Mouse (Mus musculus): Measurements from ENCODE around the gene Ifi205.
"Not testable (repeated sequence)": the region's sequence is repeated elsewhere in the genome, so short reads cannot be mapped to it uniquely, and the experiment has no call there.

Ifi205 gene

GRCm38 (mm10) chr1:174031698-174032097, at the start of gene Ifi205:
Ifi205 (minus strand) TSS chr1:174031810.
- DNase-seq (ENCODE audit: low spot score): no peak

- DNase-seq (ENCODE audit: low spot score): no peak
Observed at GRCm38 (mm10) chr1:174066305-174066704, 34.7 kb upstream of the Ifi205 start, which contains the start of gene Olfr430. Olfr430 (plus strand) TSS chr1:174066605.

GRCm38 (mm10) chr1:174055248-174055647, 23.6 kb upstream of the Ifi205 start:
- no peak for DNase-seq (ENCODE audit: low spot score)

- DNase-seq (ENCODE audit: low spot score): no peak
Observed at GRCm38 (mm10) chr1:174052981-174053380, 21.4 kb upstream of the Ifi205 start.

GRCm38 (mm10) chr1:174051931-174052536, 20.4 kb upstream of the Ifi205 start:
- no peak for DNase-seq (ENCODE audit: low spot score)

- no peak for DNase-seq (ENCODE audit: low spot score)
Observed at GRCm38 (mm10) chr1:174051515-174051914, 19.9 kb upstream of the Ifi205 start.

GRCm38 (mm10) chr1:174050532-174050931, 18.9 kb upstream of the Ifi205 start:
- DNase-seq (ENCODE audit: low spot score): no peak

GRCm38 (mm10) chr1:174049357-174049756, 17.7 kb upstream of the Ifi205 start:
- not testable (repeated sequence) for DNase-seq (ENCODE audit: low spot score)

- no peak for DNase-seq (ENCODE audit: low spot score)
Observed at GRCm38 (mm10) chr1:174048893-174049292, 17.3 kb upstream of the Ifi205 start, which contains the start of gene Olfr432. Olfr432 (plus strand) TSS chr1:174049205.

GRCm38 (mm10) chr1:174048227-174048626, 16.6 kb upstream of the Ifi205 start:
- DNase-seq (ENCODE audit: low spot score): not testable (repeated sequence)

- DNase-seq (ENCODE audit: low spot score): no peak
Observed at GRCm38 (mm10) chr1:174044431-174044830, 12.8 kb upstream of the Ifi205 start.

GRCm38 (mm10) chr1:174042091-174042884, 10.7 kb upstream of the Ifi205 start:
- DNase-seq (ENCODE audit: low spot score): not testable (repeated sequence)

GRCm38 (mm10) chr1:174040523-174041177, 9.0 kb upstream of the Ifi205 start, which contains the start of gene Olfr433:
Olfr433 (plus strand) TSS chr1:174040705.
- DNase-seq (ENCODE audit: low spot score): no peak

- DNase-seq (ENCODE audit: low spot score): no peak
Observed at GRCm38 (mm10) chr1:174038480-174038879, 6.9 kb upstream of the Ifi205 start.

GRCm38 (mm10) chr1:174035841-174036240, 4.2 kb upstream of the Ifi205 start:
- DNase-seq (ENCODE audit: low spot score): no peak

GRCm38 (mm10) chr1:174007050-174007449, 24.6 kb downstream of the Ifi205 start:
- DNase-seq (ENCODE audit: low spot score): not testable (repeated sequence)

GRCm38 (mm10) chr1:174004352-174005109, 27.1 kb downstream of the Ifi205 start:
- DNase-seq (ENCODE audit: low spot score): not testable (repeated sequence)

GRCm38 (mm10) chr1:173995003-173995402, 36.6 kb downstream of the Ifi205 start:
- no peak for DNase-seq (ENCODE audit: low spot score)

GRCm38 (mm10) chr1:173982694-173983305, 48.8 kb downstream of the Ifi205 start, which contains the start of gene Ifi202b:
Ifi202b (minus strand) TSS chr1:173982744.
- not testable (repeated sequence) for DNase-seq (ENCODE audit: low spot score)

- not testable (repeated sequence) for DNase-seq (ENCODE audit: low spot score)
Observed at GRCm38 (mm10) chr1:173981038-173981437, 50.6 kb downstream of the Ifi205 start.

GRCm38 (mm10) chr1:173977622-173978021, 54.0 kb downstream of the Ifi205 start:
- no peak for DNase-seq (ENCODE audit: low spot score)
